Mouse (Mus musculus) adrenal gland, adult 2 months (tissue): ENCODE measurements at regions not wholly inside any gene's neighbourhood (a gene's known extent, or its start where the extent isn't known, plus 50 kb on each side); places are given as distances from the start of the nearest gene placed in this dataset.

Experiments used
- DNase-seq: peaks from one replicate; pipeline ENCODE4 v3.0.0; 2021

DNA sequence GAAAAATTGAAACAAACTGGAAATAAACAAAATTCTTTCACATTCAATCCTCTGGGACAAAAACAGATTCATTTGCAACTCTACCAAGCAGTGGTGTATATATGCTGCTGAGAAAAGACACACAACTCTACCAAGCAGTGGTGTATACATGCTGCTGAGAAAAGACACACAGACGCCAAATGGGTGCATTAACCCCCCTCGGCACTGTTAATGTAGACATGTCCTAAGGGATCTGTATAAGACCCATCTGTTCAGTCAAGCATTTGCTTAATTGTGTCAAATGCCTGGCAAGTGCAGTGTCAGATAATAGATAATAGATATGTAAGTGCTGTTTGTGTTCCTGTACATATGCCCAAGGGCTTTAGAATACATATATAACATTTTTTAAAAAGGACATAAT lies 1035.2 kb upstream of the B3galt2 start:
- DNase-seq: no peak

GRCm38 (mm10) chr1:142606082-142606481 lies 1034.4 kb upstream of the B3galt2 start:
- DNase-seq: no peak

GRCm38 (mm10) chr1:142621464-142621863 lies 1019.0 kb upstream of the B3galt2 start:
- no peak for DNase-seq

DNA sequence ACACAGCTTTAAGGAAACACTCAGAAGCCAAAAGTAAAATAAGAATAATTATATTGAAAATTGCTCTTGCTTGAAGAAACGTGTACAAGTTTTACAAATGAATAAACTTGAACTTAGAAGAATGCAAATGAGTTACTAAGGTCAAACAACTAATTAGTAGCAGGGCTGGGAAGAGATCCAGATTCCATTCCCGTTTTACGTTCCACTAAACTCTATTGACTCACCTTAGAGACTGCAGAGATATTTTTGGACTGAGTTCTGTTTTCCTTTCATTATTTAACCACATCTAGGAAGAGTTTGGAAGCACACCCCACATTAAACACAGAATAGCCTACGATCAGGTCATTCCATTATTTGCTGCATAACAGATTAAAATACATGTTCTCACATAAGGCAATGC lies 1016.2 kb upstream of the B3galt2 start:
- DNase-seq: no peak

- no peak for DNase-seq
These were observed 985.2 kb upstream of the B3galt2 start for GRCm38 (mm10) chr1:142655289-142655688.

DNA sequence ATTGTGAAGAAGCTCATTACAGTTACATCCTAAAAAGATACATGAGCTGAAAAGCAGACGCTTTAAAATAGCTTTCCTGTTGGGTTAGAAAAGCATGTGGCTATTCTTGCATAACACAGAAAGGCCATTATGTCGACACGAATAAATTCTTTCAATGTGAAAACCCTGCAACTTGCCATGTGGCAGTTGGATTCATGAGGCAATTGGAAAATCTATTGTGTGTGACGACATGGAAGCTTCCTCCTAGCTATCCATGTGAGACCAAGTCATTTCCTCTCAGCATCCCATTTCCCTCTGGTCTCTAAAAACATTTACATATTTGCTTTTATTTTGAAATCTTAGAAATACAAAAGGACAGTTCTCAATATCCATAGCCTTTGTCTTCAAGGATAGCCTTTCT lies 975.2 kb upstream of the B3galt2 start:
- DNase-seq: no peak

GRCm38 (mm10) chr1:142679917-142680316 lies 960.5 kb upstream of the B3galt2 start:
- DNase-seq: no peak

DNA sequence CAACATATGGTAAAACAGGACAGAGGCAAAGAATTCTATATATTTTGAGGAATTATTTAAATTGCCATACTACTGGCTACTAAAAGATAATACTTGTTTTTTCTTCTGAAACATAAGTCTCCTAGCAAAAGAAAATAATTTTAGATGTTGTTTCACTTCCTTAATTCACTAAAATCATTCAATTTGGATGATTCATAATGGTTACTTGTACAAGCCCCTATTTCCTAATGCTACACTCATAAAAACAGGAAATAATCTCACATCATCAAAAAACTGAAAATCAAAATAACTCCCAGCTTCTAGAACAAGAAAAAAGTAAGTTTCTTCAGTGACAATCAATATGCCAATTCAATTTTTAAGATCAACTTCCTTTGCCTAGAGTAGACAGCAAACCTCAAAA lies 951.6 kb upstream of the B3galt2 start:
- no peak for DNase-seq

DNA sequence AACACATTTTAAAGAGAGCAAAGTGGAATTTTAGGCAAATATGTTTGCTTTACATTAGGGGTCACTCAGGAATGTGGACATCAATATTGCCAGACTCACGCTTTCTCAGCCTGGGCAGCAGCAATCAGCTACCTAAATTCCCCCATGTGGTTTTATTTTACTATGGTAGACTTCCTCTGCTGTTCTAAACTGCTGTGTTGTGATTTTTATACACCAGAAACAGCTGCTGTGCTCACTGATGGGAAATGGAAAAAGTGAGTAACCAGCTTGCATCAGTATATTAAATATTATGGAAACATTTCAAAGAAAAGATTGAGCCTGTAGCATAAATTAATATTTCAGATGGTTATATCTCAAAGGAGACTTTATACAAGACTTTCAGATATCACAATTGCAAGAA lies 945.3 kb upstream of the B3galt2 start:
- DNase-seq: no peak

GRCm38 (mm10) chr1:142708263-142708662 lies 932.2 kb upstream of the B3galt2 start:
- DNase-seq: no peak

GRCm38 (mm10) chr1:142730259-142730658 lies 910.2 kb upstream of the B3galt2 start:
- no peak for DNase-seq

DNA sequence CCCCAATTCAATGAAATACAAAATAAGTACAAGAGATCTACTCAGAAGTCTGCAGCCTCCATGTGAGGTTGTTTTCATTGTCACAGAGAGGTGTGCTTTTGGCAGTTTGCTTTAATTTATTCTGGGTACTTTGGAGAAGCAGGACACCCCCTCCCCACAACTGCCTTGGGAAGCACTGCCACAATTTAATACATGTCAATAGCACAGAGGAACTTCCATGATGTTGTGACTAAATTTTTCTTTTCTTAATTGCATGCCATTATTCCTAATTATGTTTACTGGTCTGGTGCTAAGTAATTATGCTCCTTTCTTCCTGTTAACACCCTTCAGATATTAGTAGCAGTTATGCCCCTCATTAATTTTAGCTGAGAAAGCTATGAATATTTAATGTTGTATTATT lies 906.4 kb upstream of the B3galt2 start:
- no peak for DNase-seq

GRCm38 (mm10) chr1:142738376-142738775 lies 902.1 kb upstream of the B3galt2 start:
- DNase-seq: no peak

GRCm38 (mm10) chr1:142742307-142742706 lies 898.2 kb upstream of the B3galt2 start:
- peak; percentile 12 for DNase-seq

DNA sequence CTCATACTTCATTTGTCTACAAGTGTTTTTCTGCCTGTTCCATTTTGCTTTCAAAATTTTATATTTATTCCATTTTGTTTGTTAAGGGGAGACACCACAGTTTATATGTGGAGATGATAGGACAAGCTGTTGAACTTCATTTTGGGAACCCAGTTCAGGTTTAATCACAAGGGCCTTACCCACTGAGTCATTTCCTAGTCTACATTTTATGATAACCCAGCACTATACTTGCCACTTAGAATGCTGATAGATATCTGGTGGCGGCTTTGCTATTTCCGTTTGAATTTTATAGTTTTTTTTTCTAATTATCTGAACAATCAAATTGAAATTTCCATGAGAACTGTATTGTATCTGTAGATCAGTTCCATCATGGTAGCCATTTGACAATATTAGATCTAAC lies 869.5 kb upstream of the B3galt2 start:
- DNase-seq: no peak
